Mouse (Mus musculus) embryo, embryonic 9.5 days (tissue): ENCODE data around the gene Gmnn.

ENCODE experiments used
- DNase-seq: peaks from one replicate; pipeline ENCODE4 v3.0.0-alpha.2; 2017; ENCODE audit errors: extremely low spot score

Gmnn gene

GRCm38 (mm10) chr13:24761083-24761402 lies 680 bp downstream of the Gmnn start:
- DNase-seq, result no peak

GRCm38 (mm10) chr13:24760351-24760870 lies 1.3 kb downstream of the Gmnn start:
- DNase-seq, result no peak

- no peak for DNase-seq
These were observed 2.3 kb downstream of the Gmnn start for GRCm38 (mm10) chr13:24759451-24759850.

GRCm38 (mm10) chr13:24757820-24758564 lies 3.7 kb downstream of the Gmnn start:
- DNase-seq, result no peak

- DNase-seq, result no peak
These were observed 5.0 kb downstream of the Gmnn start for GRCm38 (mm10) chr13:24756756-24757155.

- no peak for DNase-seq
These were observed 10.3 kb downstream of the Gmnn start for GRCm38 (mm10) chr13:24751396-24751795.

GRCm38 (mm10) chr13:24750807-24751206 lies 10.9 kb downstream of the Gmnn start:
- no peak for DNase-seq

- no peak for DNase-seq
These were observed 13.9 kb downstream of the Gmnn start for GRCm38 (mm10) chr13:24747823-24748222.

GRCm38 (mm10) chr13:24741028-24741427 lies 20.7 kb downstream of the Gmnn start, which contains the start of gene Armh2:
Gene Armh2, plus strand, starts transcription at chr13:24741232.
- DNase-seq, result no peak

- no peak for DNase-seq
These were observed 26.1 kb downstream of the Gmnn start for GRCm38 (mm10) chr13:24735608-24736131.

GRCm38 (mm10) chr13:24734502-24734901 lies 27.2 kb downstream of the Gmnn start:
- no peak for DNase-seq

GRCm38 (mm10) chr13:24729128-24729527 lies 32.6 kb downstream of the Gmnn start:
- no peak for DNase-seq

GRCm38 (mm10) chr13:24724395-24724759 lies 37.3 kb downstream of the Gmnn start:
- DNase-seq, result no peak

GRCm38 (mm10) chr13:24723699-24724394 lies 37.9 kb downstream of the Gmnn start:
- no peak for DNase-seq

- DNase-seq, result no peak
These were observed 40.2 kb downstream of the Gmnn start for GRCm38 (mm10) chr13:24721502-24721901.

- DNase-seq, result no peak
These were observed 44.0 kb downstream of the Gmnn start for GRCm38 (mm10) chr13:24717677-24718076.

- no peak for DNase-seq
These were observed 45.3 kb downstream of the Gmnn start for GRCm38 (mm10) chr13:24716441-24716840.

- DNase-seq, result no peak
These were observed 46.1 kb downstream of the Gmnn start for GRCm38 (mm10) chr13:24715601-24716000.

GRCm38 (mm10) chr13:24714360-24714885 lies 47.3 kb downstream of the Gmnn start:
- no peak for DNase-seq

- peak; percentile 85 for DNase-seq
These were observed 48.2 kb downstream of the Gmnn start for GRCm38 (mm10) chr13:24713434-24714000.

- DNase-seq, result no peak
These were observed 49.1 kb downstream of the Gmnn start for GRCm38 (mm10) chr13:24712581-24713130.

GRCm38 (mm10) chr13:24710968-24711367 lies 50.8 kb downstream of the Gmnn start:
- no peak for DNase-seq
